ENCODE assay signal across 10 mouse cellular contexts in genomic region chr1:66386751-66387452, GRCm38 (mm10).
A peak's percentile ranks its signal among the peaks of the same experiment; 100 is the strongest.
DNase-seq lines count a peak whose midpoint lies in the region; ATAC-seq and TF ChIP-seq lines count a peak whose summit lies in the region.
"Had no signal": no experiment of that assay in that cellular context is flagged by ENCODE, and none has a peak within 500 bp of the region (broad histone marks: within the 10 kb centered on the region; RNA-seq: fewer than 3 reads in every experiment).

No protein-coding gene starts in this region.

- ATAC-seq in hindbrain, embryonic 16.5 days, result peak; percentile 95
- peak; percentile 96 for ATAC-seq in midbrain, embryonic 15.5 days (replicated peaks)
- no peak for ATAC-seq in intestine, postnatal 0 days

- H3K4me2 ChIP-seq in hindbrain, embryonic 16.5 days (ENCODE audit: low read length), result peak overlapping the region; percentile 46
- H3K4me2 ChIP-seq in midbrain, embryonic 15.5 days, result peak overlapping the region; percentile 50
- H3K4me2 ChIP-seq in intestine, postnatal 0 days (replicated peaks; ENCODE audit: low read depth), result no peak overlapping the region

- in situ Hi-C loops in ES-E14 (cut with MboI; ENCODE audit: low sequenced_read_pairs in 2 of 2, unreplicated experiment in 2 of 2), result no loop called here

- no peak for TF ChIP-seq CTCF in intestine, postnatal 0 days (IDR thresholded peaks at IDR 0.05; ENCODE audit: low read depth)

- no peaks in the 10 kb centered on the region for H3K9me3 ChIP-seq in ES-E14 (ENCODE audit: control insufficient read depth, insufficient read depth, low read depth, low read length)
- no peaks in the 10 kb centered on the region for H3K9me3 ChIP-seq in hindbrain, embryonic 16.5 days (ENCODE audit: control insufficient read depth, low read length)
- H3K9me3 ChIP-seq in midbrain, embryonic 15.5 days, result no peaks in the 10 kb centered on the region
- H3K9me3 ChIP-seq in intestine, postnatal 0 days (ENCODE audit: control insufficient read depth), result no peaks in the 10 kb centered on the region

- H3K4me3 ChIP-seq in ES-E14 (ENCODE audit: insufficient read depth in 1 of 2, low read depth in 1 of 2, low read length in 2 of 2, poor library complexity in 1 of 2, severe bottlenecking in 1 of 2), result no peak overlapping the region
- H3K4me3 ChIP-seq in hindbrain, embryonic 16.5 days (ENCODE audit: low read length), result peak overlapping the region; percentile 40
- H3K4me3 ChIP-seq in midbrain, embryonic 15.5 days, result peak overlapping the region; percentile 36
- H3K4me3 ChIP-seq in intestine, postnatal 0 days (ENCODE audit: low read depth, low read length), result no peak overlapping the region

- DNase-seq in ES-E14 (ENCODE audit: low read depth, low spot score), result peak; percentile 12
- DNase-seq in embryo, embryonic 11.5 days (ENCODE audit: low read depth, low spot score), result peak; percentile 11
- no peak for DNase-seq in lung, postnatal 36 days
- DNase-seq in adrenal gland, adult 18-20 months (ENCODE audit: low spot score in 2 of 2), result no peak
- no peak for DNase-seq in adipocyte (ENCODE audit: low spot score)

- H3K36me3 ChIP-seq in ES-E14 (ENCODE audit: control insufficient read depth, insufficient read depth, low read length, poor library complexity, severe bottlenecking), result no peaks in the 10 kb centered on the region
- no peaks in the 10 kb centered on the region; the same call in 1 of the 2 replicates for H3K36me3 ChIP-seq in hindbrain, embryonic 16.5 days (ENCODE audit: control insufficient read depth, insufficient read depth, low read length)
- H3K36me3 ChIP-seq in midbrain, embryonic 15.5 days (replicated peaks), result no peaks in the 10 kb centered on the region
- H3K36me3 ChIP-seq in intestine, postnatal 0 days (ENCODE audit: control insufficient read depth, insufficient read depth), result no peaks in the 10 kb centered on the region

- H3K4me1 ChIP-seq in ES-E14 (ENCODE audit: control insufficient read depth in 2 of 2, insufficient read depth in 2 of 2, low read length in 2 of 2, poor library complexity in 1 of 2), result no peaks in the 10 kb centered on the region
- peaks cover 22% of the 10 kb centered on the region for H3K4me1 ChIP-seq in hindbrain, embryonic 16.5 days (ENCODE audit: control insufficient read depth, insufficient read depth, low read depth, low read length)
- H3K4me1 ChIP-seq in midbrain, embryonic 15.5 days, result peaks cover 35% of the 10 kb centered on the region
- no peaks in the 10 kb centered on the region for H3K4me1 ChIP-seq in intestine, postnatal 0 days (replicated peaks; ENCODE audit: control insufficient read depth, insufficient read depth, low read length)

- no peak overlapping the region for H3K9ac ChIP-seq in ES-E14 (ENCODE audit: insufficient read depth, low read depth, low read length, poor library complexity, severe bottlenecking)
- peak overlapping the region; percentile 35 for H3K9ac ChIP-seq in hindbrain, embryonic 16.5 days (ENCODE audit: low read depth, low read length)
- peak overlapping the region; percentile 41 for H3K9ac ChIP-seq in midbrain, embryonic 15.5 days
- H3K9ac ChIP-seq in intestine, postnatal 0 days (ENCODE audit: low read depth, low read length), result no peak overlapping the region
- H3K9ac ChIP-seq: liver, embryonic 14.5 days had no signal

- WGBS in hindbrain, embryonic 16.5 days, result 15% methylated on average over 10 of the region's 10 CpGs
- WGBS in midbrain, embryonic 15.5 days, result 8% methylated on average over 10 of the region's 10 CpGs
- WGBS in intestine, postnatal 0 days, result 76% methylated on average over 10 of the region's 10 CpGs

- H3K27me3 ChIP-seq in hindbrain, embryonic 16.5 days (replicated peaks; ENCODE audit: control insufficient read depth, insufficient read depth, low read length), result no peaks in the 10 kb centered on the region
- no peaks in the 10 kb centered on the region for H3K27me3 ChIP-seq in midbrain, embryonic 15.5 days (replicated peaks)
- H3K27me3 ChIP-seq in intestine, postnatal 0 days (replicated peaks; ENCODE audit: control insufficient read depth, insufficient read depth, low read length), result no peaks in the 10 kb centered on the region
- H3K27me3 ChIP-seq: CH12.LX had no signal

- H3K27ac ChIP-seq in ES-E14 (ENCODE audit: insufficient read depth, low read depth, low read length, poor library complexity, severe bottlenecking), result no peak overlapping the region
- peak overlapping the region; percentile 89 for H3K27ac ChIP-seq in hindbrain, embryonic 16.5 days (ENCODE audit: low read depth, low read length)
- H3K27ac ChIP-seq in midbrain, embryonic 15.5 days, result peak overlapping the region; percentile 90
- no peak overlapping the region for H3K27ac ChIP-seq in intestine, postnatal 0 days (ENCODE audit: low read depth, low read length)
- H3K27ac ChIP-seq: liver, embryonic 14.5 days had no signal

TF ChIP-seq in ES-E14, 5 proteins besides CTCF, POLR2A, EP300 and RAD21:
- TF ChIP-seq ZNF384 (IDR thresholded peaks at IDR 0.05; ENCODE audit: low read depth, low read length), result no peak
- no peak for TF ChIP-seq MAFK (IDR thresholded peaks at IDR 0.05; ENCODE audit: insufficient read depth, low read depth, low read length)
- no peak for TF ChIP-seq ZC3H11A (IDR thresholded peaks at IDR 0.05; ENCODE audit: borderline replicate concordance, low read depth, low read length)
- TF ChIP-seq CHD2 (IDR thresholded peaks at IDR 0.05; ENCODE audit: low read depth, low read length), result no peak
- TF ChIP-seq HCFC1 (IDR thresholded peaks at IDR 0.05; ENCODE audit: borderline replicate concordance, insufficient read depth, low read length), result no peak

Comparison
In these comparisons a context has a peak if more than half of its experiments do, and no peak if none do; other contexts are left out.
1. DNase-seq: peak in ES-E14 (single experiment) and embryo, embryonic 11.5 days (single experiment); none in lung, postnatal 36 days (single experiment), adrenal gland, adult 18-20 months (0 of 2) and adipocyte (single experiment).
2. H3K27ac ChIP-seq: peak in hindbrain, embryonic 16.5 days (single experiment) and midbrain, embryonic 15.5 days (single experiment); none in ES-E14 (single experiment) and intestine, postnatal 0 days (single experiment).
3. H3K4me3 ChIP-seq: peak in hindbrain, embryonic 16.5 days (single experiment) and midbrain, embryonic 15.5 days (single experiment); none in ES-E14 (0 of 2) and intestine, postnatal 0 days (single experiment).
4. H3K9ac ChIP-seq: peak in hindbrain, embryonic 16.5 days (single experiment) and midbrain, embryonic 15.5 days (single experiment); none in ES-E14 (single experiment) and intestine, postnatal 0 days (single experiment).